12 mouse cellular contexts compared by ENCODE assay signal in the genomic region with DNA sequence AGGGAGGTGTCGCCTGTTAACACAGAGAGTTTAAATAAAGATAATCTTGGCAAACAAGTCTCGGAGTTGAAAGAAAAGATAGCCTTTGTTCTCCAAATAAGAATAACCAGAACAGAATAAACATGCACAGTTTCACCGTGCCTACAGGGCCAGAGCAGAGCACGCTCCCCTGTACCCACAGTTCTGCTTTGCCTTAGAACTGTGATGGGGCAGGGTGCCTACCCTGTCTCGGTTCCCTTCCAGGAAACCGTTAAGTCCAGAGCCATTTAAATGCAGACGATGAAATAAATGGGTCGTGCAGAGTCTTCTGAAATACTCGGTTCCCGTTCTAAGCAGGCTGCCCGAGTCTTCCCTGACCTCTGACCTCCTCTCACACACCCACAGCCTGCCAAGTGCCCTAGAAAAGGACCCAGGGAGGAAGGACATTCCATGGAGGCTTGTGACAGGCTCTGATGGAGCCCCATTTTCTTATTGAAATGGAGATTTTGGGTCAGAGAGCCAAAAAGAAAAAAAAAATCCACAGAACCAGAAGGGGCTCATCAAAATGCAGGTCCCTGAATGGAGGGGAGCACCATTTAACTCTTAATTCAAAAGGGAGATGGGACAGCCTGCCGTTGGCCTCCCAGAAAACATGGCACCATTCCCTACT.
DNase-seq lines count a peak whose midpoint lies in the region; ATAC-seq and TF ChIP-seq lines count a peak whose summit lies in the region.
"Had no signal": no experiment of that assay in that cellular context is flagged by ENCODE, and none has a peak within 500 bp of the region (broad histone marks: within the 10 kb centered on the region; RNA-seq: fewer than 3 reads in every experiment).

No protein-coding gene starts in this region.

- H3K4me1 ChIP-seq in forebrain, embryonic 13.5 days = peaks cover 11% of the 10 kb centered on the region; the same call in 1 of the 2 replicates
- peaks cover 15% of the 10 kb centered on the region for H3K4me1 ChIP-seq in forebrain, embryonic 10.5 days
- H3K4me1 ChIP-seq in lung, postnatal 0 days (ENCODE audit: insufficient read depth, low read depth, low read length) = no peaks in the 10 kb centered on the region; the same call in 1 of the 2 replicates
- H3K4me1 ChIP-seq: intestine, embryonic 15.5 days had no signal

- no peak for TF ChIP-seq EP300 in lung, postnatal 0 days (IDR thresholded peaks at IDR 0.05)

- H3K27me3 ChIP-seq in forebrain, embryonic 13.5 days = no peaks in the 10 kb centered on the region
- no peaks in the 10 kb centered on the region for H3K27me3 ChIP-seq in forebrain, embryonic 10.5 days (ENCODE audit: poor library complexity, severe bottlenecking)
- H3K27me3 ChIP-seq in lung, postnatal 0 days (replicated peaks; ENCODE audit: insufficient read depth, low read length) = no peaks in the 10 kb centered on the region
- H3K27me3 ChIP-seq: intestine, embryonic 15.5 days had no signal

- DNase-seq in forebrain, embryonic 10.5 days (ENCODE audit: extremely low spot score, low spot score) = no peak
- peak; percentile 46 for DNase-seq in right cerebral cortex, adult 18-20 months
- DNase-seq in right cerebral cortex, postnatal 4 days = no peak
- peak; percentile 36 for DNase-seq in lung, postnatal 0 days (ENCODE audit: low spot score)
- DNase-seq in spleen, postnatal 4 days (ENCODE audit: low spot score in 2 of 2) = no peak
- no peak for DNase-seq in ovary, postnatal 14 days (ENCODE audit: low spot score)
- DNase-seq: thymus, adult 18-20 months had no signal

- H3K36me3 ChIP-seq in forebrain, embryonic 13.5 days (ENCODE audit: poor library complexity, severe bottlenecking) = no peaks in the 10 kb centered on the region
- no peaks in the 10 kb centered on the region for H3K36me3 ChIP-seq in forebrain, embryonic 10.5 days (replicated peaks)
- H3K36me3 ChIP-seq in lung, postnatal 0 days (ENCODE audit: insufficient read depth, low read length) = no peaks in the 10 kb centered on the region
- H3K36me3 ChIP-seq: intestine, embryonic 15.5 days had no signal

- H3K9me3 ChIP-seq in forebrain, embryonic 13.5 days (replicated peaks) = no peaks in the 10 kb centered on the region; the same call in 1 of the 2 replicates
- H3K9me3 ChIP-seq in forebrain, embryonic 10.5 days = peaks cover 6% of the 10 kb centered on the region; the same call in 1 of the 2 replicates
- H3K9me3 ChIP-seq in lung, postnatal 0 days (ENCODE audit: low read length) = no peaks in the 10 kb centered on the region

- no peak overlapping the region for H3K27ac ChIP-seq in forebrain, embryonic 13.5 days
- H3K27ac ChIP-seq in forebrain, embryonic 10.5 days = no peak overlapping the region
- no peak overlapping the region for H3K27ac ChIP-seq in lung, postnatal 0 days (ENCODE audit: low read length)
- H3K27ac ChIP-seq: intestine, embryonic 15.5 days; liver, embryonic 14.5 days had no signal

- no peak overlapping the region for H3K4me3 ChIP-seq in forebrain, embryonic 13.5 days
- H3K4me3 ChIP-seq in forebrain, embryonic 10.5 days = no peak overlapping the region
- H3K4me3 ChIP-seq in lung, postnatal 0 days (ENCODE audit: low read depth, low read length) = no peak overlapping the region
- H3K4me3 ChIP-seq: intestine, embryonic 15.5 days had no signal

- no peak overlapping the region for H3K4me2 ChIP-seq in forebrain, embryonic 13.5 days
- no peak overlapping the region for H3K4me2 ChIP-seq in lung, postnatal 0 days (replicated peaks; ENCODE audit: low read depth, low read length)
- H3K4me2 ChIP-seq: heart, embryonic 11.5 days; intestine, embryonic 15.5 days had no signal

- WGBS in forebrain, embryonic 13.5 days = 42% methylated on average over 12 of the region's 12 CpGs
- 66% methylated on average over 12 of the region's 12 CpGs for WGBS in forebrain, embryonic 10.5 days
- 30% methylated on average over 12 of the region's 12 CpGs for WGBS in lung, postnatal 0 days

- no peak for TF ChIP-seq CTCF in lung, postnatal 0 days (IDR thresholded peaks at IDR 0.05)

- H3K9ac ChIP-seq in forebrain, embryonic 13.5 days = no peak overlapping the region
- H3K9ac ChIP-seq in lung, postnatal 0 days (replicated peaks; ENCODE audit: low read depth) = no peak overlapping the region
- H3K9ac ChIP-seq: intestine, embryonic 15.5 days; liver, embryonic 14.5 days had no signal

- ATAC-seq in forebrain, embryonic 13.5 days = peak; percentile 43; the same call in 1 of the 2 replicates
- ATAC-seq in lung, postnatal 0 days = no peak
- ATAC-seq in monocyte, adult 5-6 weeks (replicated peaks; ENCODE audit: insufficient number of reproducible peaks, low FRiP score, low TSS enrichment, poor library complexity, severe bottlenecking) = no peak
- ATAC-seq: intestine, embryonic 15.5 days had no signal

Comparison
In these comparisons a context has a peak if more than half of its experiments do, and no peak if none do; other contexts are left out.
1. DNase-seq: peak in right cerebral cortex, adult 18-20 months (single experiment) and lung, postnatal 0 days (single experiment); none in forebrain, embryonic 10.5 days (single experiment), right cerebral cortex, postnatal 4 days (single experiment), spleen, postnatal 4 days (0 of 2) and ovary, postnatal 14 days (single experiment).